Mouse (Mus musculus): ENCODE measurements around the gene Grap2.

- TF ChIP-seq CTCF (IDR thresholded peaks at IDR 0.05; ENCODE audit: low read depth), result no peak
- TF ChIP-seq EP300 (IDR thresholded peaks at IDR 0.05; ENCODE audit: low read depth), result no peak
Observed at GRCm38 (mm10) chr15:80598750-80599149, 26.4 kb downstream of the Grap2 start.

Data from liver, postnatal 0 days (tissue).